Mouse (Mus musculus) gastrocnemius, adult 2 months (tissue): ENCODE data around the gene Shisa2. TPM values are rescaled to one million over a fixed set of nuclear protein-coding genes. Genes with fewer than 3 reads are reported as not detected.
A peak's percentile ranks its signal among the peaks of the same experiment; 100 is the strongest.

Experiments used
- DNase-seq: peaks from one replicate; pipeline ENCODE4 v3.0.0; 2022
- H3K27ac ChIP-seq: fragments of 200-600 bp; 2 replicates; pipeline ENCODE4 v1.8.1; 2022; ENCODE audit warnings: mild to moderate bottlenecking
- H3K4me3 ChIP-seq: fragments of 200-600 bp; 2 replicates; pipeline ENCODE4 v1.8.1; 2022; ENCODE audit warnings: mild to moderate bottlenecking, moderate library complexity
- CTCF ChIP-seq: fragments of 200-600 bp; IDR thresholded peaks from 2 replicates; pipeline ENCODE4 v1.8.1; 2022; ENCODE audit warnings: antibody characterized with exemption, mild to moderate bottlenecking, moderate library complexity
- intact Hi-C: fragments of 180-260 bp; cut with DNase I; formaldehyde crosslinking; loops from one replicate; pipeline ENCODE4 v1.15.1; 2025
- long read RNA-seq, 2 experiments: library from polyadenylated mRNA; stranded (forward); transcript quantifications; one replicate each; pipeline ENCODE4 v2.0.0; 2021
- total RNA-seq, 2 experiments: library from RNA; stranded (reverse); gene quantifications; 2 replicates each; pipeline ENCODE4 v1.2.3; 2021

Shisa2 gene
- 10 to 100 TPM; 70.6 to 96.6 TPM for total RNA-seq
- long read RNA-seq, experiment 1, transcript Shisa2-201 (2 exons, 3,119 nt), result major isoform, 424 of 440 reads
- long read RNA-seq, experiment 1, partial matches to known transcripts, result 0 of 440 reads
- long read RNA-seq, experiment 1, other reads (novel, unspliced or antisense), result 16 of 440 reads
- long read RNA-seq, experiment 2, transcript Shisa2-201 (2 exons, 3,119 nt), result major isoform, 390 of 412 reads
- long read RNA-seq, experiment 2, partial matches to known transcripts, result 0 of 412 reads
- long read RNA-seq, experiment 2, other reads (novel, unspliced or antisense), result 22 of 412 reads

DNA sequence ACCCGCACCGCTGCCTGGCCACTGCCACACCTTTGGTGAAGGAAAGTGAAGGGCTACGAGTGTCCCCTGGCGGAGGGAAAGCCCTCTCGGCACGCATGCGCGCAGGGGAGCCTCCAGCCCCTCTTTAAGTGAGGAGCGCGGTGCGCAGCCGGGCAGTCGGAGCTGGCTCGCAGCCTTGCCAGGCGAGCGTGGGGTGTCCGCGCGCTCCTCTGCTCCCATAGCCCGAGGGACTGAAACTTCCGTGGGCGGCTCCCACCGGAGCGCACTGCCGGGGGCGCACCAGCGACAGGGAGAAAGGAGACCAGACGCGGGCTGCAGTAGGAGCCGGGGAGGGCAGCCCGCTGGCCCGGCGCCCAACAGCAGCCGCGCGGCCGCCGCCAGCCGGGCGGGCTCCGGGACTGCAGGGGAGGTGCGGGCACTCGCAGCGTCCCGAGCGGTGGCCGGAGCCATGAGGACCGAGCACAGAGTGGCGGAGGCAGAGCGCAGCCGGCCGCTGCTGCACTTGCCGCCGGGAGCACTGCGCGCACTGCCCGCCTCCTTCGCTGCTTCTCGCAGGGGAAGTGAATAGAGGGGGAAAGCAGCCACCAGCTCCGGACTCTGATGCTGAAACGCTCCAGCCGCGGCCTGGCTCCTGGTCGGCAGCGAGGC, at the start of gene Shisa2:
TSS of gene Shisa2 (plus strand) at position 151 of the 648 bp plus-strand sequence.
- Histone ChIP-seq H3K4me3 (peak within 1 kb of the TSS; percentile 79), H3K27ac (peak within 1 kb of the TSS; percentile 95)
- intact Hi-C loops, result loop anchor here (2.0 kb wide), 1 partner anchor 102 kb away; no protein-coding TSS in a partner anchor
- peak; percentile 91 for DNase-seq
- peak; percentile 53 for TF ChIP-seq CTCF

DNA sequence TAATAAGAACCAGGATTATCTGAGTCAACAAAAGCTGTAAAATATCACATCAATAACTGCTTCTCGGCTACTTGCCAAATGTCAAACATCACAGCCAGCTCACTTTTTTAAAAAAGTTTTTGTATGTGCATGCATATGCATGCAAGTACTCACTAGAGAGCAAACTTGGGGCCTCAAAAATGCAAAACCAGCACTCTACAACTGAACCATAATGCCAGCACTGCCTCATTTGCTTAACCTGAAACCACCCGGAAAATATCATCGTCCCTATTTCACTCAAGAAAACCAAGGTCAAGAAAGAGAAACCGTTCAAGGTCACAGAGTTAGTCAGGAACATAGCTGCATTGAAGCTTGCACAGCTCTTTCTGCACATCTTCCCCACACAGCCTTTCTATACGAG, 48.7 kb upstream of the Shisa2 start:
- intact Hi-C loops, result no loop called here

DNA sequence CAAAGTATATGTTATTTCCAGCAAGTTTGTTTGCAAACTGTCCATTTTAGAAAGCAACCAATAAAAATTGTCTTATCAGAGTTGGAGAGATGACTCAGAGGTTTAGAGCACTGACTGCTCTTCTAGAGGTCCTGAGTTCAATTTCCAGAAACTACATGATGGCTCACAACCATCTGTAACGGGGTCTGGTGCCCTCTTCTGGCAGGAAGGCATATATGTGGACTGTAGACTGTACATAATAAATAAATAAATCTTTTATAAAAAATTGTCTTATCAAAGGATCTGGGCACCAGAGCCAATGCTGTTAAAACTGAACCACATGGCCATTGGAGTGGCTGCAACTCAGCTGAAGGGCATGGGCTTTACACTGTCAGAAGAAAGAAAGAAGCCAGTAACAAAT, 34.5 kb upstream of the Shisa2 start:
- intact Hi-C loops, result no loop called here
- TF ChIP-seq CTCF, result peak; percentile 57
- no peak for DNase-seq
- Histone ChIP-seq H3K4me3 (no peak overlapping the region), H3K27ac (no peak overlapping the region)

More for the DNA sequence above, 48.7 kb upstream of the Shisa2 start:
- no peak for DNase-seq
- Histone ChIP-seq H3K27ac (no peak overlapping the region), H3K4me3 (no peak overlapping the region)
- TF ChIP-seq CTCF, result no peak

DNA sequence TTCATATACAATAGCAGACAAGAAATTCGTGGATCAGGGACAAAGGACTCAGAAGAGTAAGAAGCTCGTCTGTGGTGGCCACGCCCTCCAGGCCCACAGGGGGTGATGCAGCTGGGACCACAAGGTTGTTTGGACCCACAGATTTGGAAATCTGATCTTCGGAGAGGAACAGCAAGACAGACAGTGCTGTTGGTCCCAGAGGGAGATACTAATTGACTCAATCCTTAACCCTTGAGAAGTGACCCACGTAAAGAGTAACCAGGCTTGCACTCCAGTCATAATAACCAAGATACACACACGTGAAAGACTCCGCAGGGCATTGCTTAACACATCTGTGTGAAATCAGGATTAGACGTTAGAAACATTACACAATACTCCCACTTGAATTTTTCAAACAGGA, 33.2 kb upstream of the Shisa2 start:
- no peak for TF ChIP-seq CTCF
- H3K27ac ChIP-seq, result no peak overlapping the region
- intact Hi-C loops, result no loop called here
- DNase-seq, result no peak
- H3K4me3 ChIP-seq, result no peak overlapping the region

DNA sequence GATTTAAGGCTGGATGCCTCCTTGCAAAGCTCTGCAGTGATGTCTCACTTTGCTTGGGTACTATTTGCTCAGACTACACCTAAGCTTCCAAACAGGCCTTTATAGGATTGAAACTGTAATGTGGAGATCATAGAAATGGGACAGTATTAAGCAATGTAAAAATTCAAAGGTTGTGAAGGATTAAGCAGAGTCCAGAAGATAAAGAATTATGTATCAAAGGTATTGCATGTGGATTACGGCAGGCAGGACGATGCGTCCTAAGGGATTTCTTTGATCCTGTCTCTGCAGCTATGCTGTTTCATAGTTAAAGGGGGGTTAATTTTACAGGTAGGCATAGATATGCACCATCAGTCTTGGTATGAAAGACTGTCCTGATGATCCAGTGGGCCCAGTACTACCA, 32.5 kb upstream of the Shisa2 start:
- no peak for DNase-seq

DNA sequence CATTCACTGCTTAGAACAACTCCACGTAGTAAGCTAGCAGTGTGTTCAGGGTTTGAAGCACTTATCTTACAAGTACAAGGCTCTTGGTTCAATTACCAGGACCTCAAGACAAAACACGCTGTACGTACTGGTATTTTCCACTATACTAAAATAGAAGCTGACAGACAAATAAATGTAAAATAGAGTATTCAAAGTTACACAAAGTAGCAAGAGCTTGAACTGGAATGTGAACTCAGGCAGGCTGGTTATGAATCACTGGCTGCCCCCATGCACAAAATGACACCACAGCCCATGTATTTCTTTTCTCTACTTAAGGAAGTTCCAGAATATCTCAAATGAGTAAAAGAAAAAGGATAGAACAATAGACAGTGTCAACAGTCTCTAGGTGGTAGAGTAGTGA, 30.1 kb upstream of the Shisa2 start:
- TF ChIP-seq CTCF, result no peak
- no peak overlapping the region for H3K27ac ChIP-seq
- no peak for DNase-seq
- no peak overlapping the region for H3K4me3 ChIP-seq
- intact Hi-C loops, result no loop called here

More for the DNA sequence above, 32.5 kb upstream of the Shisa2 start:
- intact Hi-C loops, result no loop called here
- H3K4me3 ChIP-seq, result no peak overlapping the region
- H3K27ac ChIP-seq, result no peak overlapping the region
- no peak for TF ChIP-seq CTCF

DNA sequence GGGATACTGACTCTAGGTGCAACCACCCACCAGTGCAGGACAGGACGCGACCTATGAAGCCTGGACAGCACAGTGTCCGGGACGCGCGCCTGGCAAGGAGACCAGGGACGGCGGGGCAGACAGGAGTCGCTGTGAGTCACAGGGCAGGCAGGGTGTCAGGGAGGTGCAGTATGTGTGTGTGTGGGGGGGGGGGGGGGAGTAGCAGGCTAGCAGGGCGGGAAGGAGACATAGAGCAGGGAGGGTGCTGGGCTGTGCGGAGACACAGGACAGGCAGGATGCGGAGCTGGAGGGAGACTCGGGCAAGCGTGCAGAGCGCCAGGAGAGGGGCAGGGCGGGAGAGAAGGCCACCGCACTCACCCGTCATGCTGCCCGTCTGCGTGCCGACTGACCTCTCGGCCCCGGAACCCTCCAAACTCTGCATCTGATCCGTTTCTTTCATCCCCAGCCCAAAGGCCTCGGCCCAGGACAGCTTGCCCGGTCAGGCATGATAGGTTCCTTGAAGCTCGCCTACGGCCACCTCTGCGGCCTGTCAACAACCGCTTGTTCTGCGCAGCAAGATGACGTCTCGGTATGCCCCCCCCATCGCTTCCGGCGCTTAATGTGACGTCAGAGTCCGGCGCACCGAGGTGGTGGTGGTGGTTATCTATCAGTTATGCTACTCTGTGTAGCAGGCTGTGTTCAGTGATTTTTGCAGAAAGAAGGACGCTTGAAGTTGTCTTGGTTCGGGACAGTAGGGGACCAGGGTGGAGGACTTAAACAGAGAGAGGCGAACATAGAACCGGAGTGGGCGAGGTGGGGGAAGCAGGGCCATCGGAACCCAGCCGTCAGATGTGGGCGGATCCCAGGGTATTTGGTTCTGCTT, 27.5 kb upstream of the Shisa2 start, which contains the start of gene Cdadc1:
TSS of gene Cdadc1 (minus strand) at position 562 of the 862 bp plus-strand sequence.
- TF ChIP-seq CTCF, result peak; percentile 26; the same call in 1 of the 2 replicates
- peak; percentile 94 for DNase-seq
- peak within 1 kb of the TSS; percentile 99 for H3K27ac ChIP-seq
- intact Hi-C loops, result no loop called here
- H3K4me3 ChIP-seq, result peak within 1 kb of the TSS; percentile 90

DNA sequence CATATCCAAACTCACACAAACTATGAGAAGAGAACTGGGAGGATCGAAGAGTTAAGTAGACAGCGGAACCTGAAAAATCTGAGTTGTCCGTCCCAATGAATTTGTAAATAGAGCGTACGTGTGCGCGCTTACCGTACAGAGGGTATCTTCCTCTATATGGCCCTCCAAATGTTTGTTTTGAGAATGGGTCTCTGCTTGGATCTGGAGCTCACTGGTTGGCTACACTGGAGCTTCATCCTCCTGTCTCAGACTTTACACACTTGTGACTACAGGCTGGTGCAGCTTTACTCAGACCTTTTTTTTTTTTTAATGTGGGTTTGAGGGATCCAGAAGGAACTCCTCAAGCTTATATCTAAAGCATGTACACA, 26.9 kb upstream of the Shisa2 start:
- TF ChIP-seq CTCF, result no peak
- H3K4me3 ChIP-seq, result peak overlapping the region; percentile 90
- no peak for DNase-seq
- peak overlapping the region; percentile 99 for H3K27ac ChIP-seq
- intact Hi-C loops, result no loop called here

DNA sequence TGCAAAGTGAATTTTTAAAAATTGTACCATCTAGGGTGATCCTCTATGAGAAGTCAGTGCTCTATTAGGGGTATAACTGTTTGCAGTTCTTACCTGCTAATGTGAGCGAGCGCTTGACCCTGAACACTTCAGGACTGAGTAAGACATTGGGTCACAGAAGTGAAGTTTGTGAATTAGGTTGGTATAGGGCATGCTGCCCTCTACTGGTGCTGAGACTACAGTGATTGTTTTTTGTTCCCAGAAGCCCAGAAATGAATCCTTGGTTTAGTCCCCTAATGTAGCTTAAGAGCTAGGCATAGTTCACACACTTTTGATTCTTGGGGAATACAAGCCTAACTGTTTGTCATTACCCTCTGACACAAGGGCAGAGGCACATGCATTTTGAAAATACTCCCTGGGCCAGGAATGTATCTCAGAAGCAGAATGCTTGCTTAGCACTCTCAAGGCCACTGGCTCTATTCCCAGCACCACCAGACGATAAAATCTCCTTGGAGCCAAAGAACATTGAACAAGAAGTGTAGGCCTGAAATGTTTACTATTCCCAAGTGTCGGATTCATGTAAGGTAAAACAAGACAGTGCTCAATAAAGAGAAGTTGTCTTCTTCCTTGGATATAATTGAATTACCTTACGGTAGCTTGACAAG, 21.0 kb upstream of the Shisa2 start:
- Histone ChIP-seq H3K27ac (no peak overlapping the region), H3K4me3 (no peak overlapping the region)
- TF ChIP-seq CTCF, result peak; percentile 74
- DNase-seq, result no peak
- intact Hi-C loops, result loop anchor here (5.0 kb wide), 1 partner anchor 663 kb away; the partner anchor contains the start of gene Mtmr6

DNA sequence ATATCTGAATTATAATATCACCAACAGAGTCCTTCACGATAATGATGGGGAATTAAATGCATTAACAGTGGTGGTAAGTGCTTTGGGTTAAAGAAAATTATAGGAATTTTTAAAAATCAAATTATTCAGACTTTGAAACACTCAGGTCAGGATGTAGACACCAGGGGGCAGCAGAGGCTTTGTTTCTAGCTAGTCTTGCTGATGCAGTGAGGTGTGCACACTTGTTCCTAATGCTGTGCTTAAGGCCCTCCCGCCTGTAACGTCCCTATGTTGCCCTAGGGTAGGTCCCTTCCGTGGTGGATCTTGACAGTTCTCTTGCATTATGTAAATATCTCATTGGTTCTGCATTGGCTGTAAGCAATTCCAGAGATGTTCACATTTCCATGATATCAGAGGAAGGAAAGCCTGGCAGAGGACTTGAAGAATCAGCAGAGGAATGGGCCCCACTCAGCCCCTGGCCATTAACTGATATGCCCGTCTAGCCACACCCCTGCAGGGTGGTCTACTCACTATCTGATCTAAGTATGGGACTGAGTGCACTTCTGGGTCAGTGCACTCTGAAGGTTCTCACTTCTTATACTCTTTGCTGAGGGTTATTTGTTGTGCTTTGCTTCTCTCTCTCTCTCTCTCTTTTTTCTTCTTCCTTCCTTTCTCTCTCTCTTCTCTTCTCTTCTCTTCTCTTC, 19.3 kb upstream of the Shisa2 start:
- Histone ChIP-seq H3K4me3 (no peak overlapping the region), H3K27ac (no peak overlapping the region)
- DNase-seq, result peak; percentile 73
- intact Hi-C loops, result loop anchor here (1.0 kb wide), 1 partner anchor 410 kb away; no protein-coding TSS in a partner anchor
- TF ChIP-seq CTCF, result peak; percentile 85

DNA sequence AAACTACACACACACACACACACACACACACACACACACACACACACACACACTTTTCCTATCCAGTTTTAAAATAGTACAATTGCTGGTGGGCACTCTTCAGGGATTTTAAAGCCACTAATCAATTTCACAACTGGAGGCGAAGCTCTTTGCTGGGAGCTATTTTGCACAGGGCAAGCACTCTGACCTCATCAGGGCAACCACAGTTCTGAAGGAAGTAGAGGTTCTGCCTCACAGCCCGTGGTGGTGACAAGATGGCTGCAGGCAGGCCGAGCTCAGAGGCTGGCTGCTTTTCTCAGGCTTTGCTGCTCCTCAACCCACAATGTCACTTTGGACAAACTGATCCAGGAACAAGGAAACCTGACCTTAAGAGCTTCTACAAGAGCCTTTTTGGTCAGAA, 18.1 kb upstream of the Shisa2 start:
- intact Hi-C loops, result no loop called here
- TF ChIP-seq CTCF, result no peak
- Histone ChIP-seq H3K4me3 (no peak overlapping the region), H3K27ac (no peak overlapping the region)
- DNase-seq, result no peak
